Mouse (Mus musculus): ENCODE results near the gene Kdm3a. TPM values are rescaled to one million over a fixed set of nuclear protein-coding genes. Genes with fewer than 3 reads are reported as not detected.

Kdm3a gene
- polyA plus RNA-seq, 1 experiment, result 44.1 TPM

- no peak overlapping the region for H3K27ac ChIP-seq (ENCODE audit: insufficient read depth, low read length)
- no peaks in the 10 kb centered on the region; the same call in 1 of the 2 replicates for H3K4me1 ChIP-seq (ENCODE audit: control insufficient read depth, insufficient read depth, low read length)
- no peak overlapping the region for H3K4me3 ChIP-seq (ENCODE audit: insufficient read depth, low read length)
- TF ChIP-seq CTCF (IDR thresholded peaks at IDR 0.05; ENCODE audit: borderline replicate concordance, insufficient read depth, low read length) (no peak), POLR2A (IDR thresholded peaks at IDR 0.05; ENCODE audit: low read depth, low read length) (no peak)
These were observed 25.0 kb downstream of the Kdm3a start for GRCm38 (mm10) chr6:71607756-71608155.

DNA sequence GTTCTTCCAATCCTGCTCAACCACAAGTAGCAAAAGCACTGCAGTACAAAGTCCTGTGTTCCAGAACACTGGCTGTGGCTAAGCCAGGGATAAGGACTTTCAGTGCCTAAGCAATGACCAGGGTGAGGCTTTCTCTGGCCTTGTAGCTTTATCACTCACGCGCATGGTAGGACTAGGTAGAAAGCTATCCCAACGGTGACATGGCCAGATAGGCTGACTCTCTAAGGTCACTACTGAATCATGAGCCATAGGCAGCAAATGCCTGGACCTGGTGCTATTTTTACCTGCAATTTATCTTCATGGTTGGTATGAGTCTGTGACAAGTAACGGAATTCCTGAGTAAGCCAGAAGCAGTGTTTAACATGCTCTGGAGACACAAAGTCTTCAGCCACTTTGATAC lies 42.6 kb downstream of the Kdm3a start:
- no peak overlapping the region for H3K27ac ChIP-seq (ENCODE audit: insufficient read depth, low read length)
- TF ChIP-seq POLR2A (IDR thresholded peaks at IDR 0.05; ENCODE audit: low read depth, low read length) (no peak), CTCF (IDR thresholded peaks at IDR 0.05; ENCODE audit: borderline replicate concordance, insufficient read depth, low read length) (no peak)
- H3K4me3 ChIP-seq (ENCODE audit: insufficient read depth, low read length), result no peak overlapping the region
- H3K4me1 ChIP-seq (ENCODE audit: control insufficient read depth, insufficient read depth, low read length), result no peaks in the 10 kb centered on the region

DNA sequence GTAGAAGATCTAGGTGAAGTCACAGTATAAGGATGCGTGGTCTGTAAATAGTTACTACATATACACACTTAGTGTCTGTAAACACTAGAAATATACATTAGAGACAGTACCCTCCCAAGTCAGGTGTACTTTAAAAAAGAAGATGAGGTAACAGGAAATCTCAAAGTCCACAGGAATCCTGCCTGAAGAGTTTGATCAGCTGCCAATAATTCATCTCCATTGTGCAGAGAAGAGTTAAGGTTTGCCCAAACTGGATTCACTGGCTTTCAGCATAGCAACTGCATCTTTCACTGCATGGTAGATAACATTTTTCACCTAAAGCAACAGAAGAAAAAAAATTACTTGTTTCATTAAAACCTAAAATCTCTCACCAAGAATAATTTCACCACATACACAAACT lies 43.4 kb downstream of the Kdm3a start:
- TF ChIP-seq CTCF (IDR thresholded peaks at IDR 0.05; ENCODE audit: borderline replicate concordance, insufficient read depth, low read length) (no peak), POLR2A (IDR thresholded peaks at IDR 0.05; ENCODE audit: low read depth, low read length) (no peak)
- Histone ChIP-seq H3K4me3 (ENCODE audit: insufficient read depth, low read length) (no peak overlapping the region), H3K27ac (ENCODE audit: insufficient read depth, low read length) (no peak overlapping the region), H3K4me1 (ENCODE audit: control insufficient read depth, insufficient read depth, low read length) (no peaks in the 10 kb centered on the region)

DNA sequence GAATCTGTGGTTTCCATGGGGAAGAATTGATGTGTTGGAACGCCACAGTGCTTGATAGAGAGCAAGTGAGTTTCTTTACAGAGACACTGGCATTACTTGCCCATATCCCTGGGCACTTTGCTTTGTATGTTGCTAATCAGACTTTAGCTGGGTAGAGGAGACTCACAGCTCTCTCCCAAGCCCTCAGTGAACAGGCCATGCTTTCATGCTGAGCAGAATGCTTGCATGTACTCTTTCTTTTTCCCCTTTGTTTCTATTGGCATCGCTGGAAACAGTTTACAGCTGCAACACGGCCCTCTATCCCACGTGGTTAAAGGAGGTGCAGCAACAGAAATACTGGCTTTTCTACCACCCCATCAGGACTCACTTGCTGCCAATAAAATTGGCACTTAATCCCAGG lies 49.6 kb downstream of the Kdm3a start:
- no peaks in the 10 kb centered on the region for H3K4me1 ChIP-seq (ENCODE audit: control insufficient read depth, insufficient read depth, low read length)
- TF ChIP-seq CTCF (IDR thresholded peaks at IDR 0.05; ENCODE audit: borderline replicate concordance, insufficient read depth, low read length), result no peak
- TF ChIP-seq POLR2A (IDR thresholded peaks at IDR 0.05; ENCODE audit: low read depth, low read length), result no peak
- no peak overlapping the region for H3K27ac ChIP-seq (ENCODE audit: insufficient read depth, low read length)
- H3K4me3 ChIP-seq (ENCODE audit: insufficient read depth, low read length), result no peak overlapping the region

DNA sequence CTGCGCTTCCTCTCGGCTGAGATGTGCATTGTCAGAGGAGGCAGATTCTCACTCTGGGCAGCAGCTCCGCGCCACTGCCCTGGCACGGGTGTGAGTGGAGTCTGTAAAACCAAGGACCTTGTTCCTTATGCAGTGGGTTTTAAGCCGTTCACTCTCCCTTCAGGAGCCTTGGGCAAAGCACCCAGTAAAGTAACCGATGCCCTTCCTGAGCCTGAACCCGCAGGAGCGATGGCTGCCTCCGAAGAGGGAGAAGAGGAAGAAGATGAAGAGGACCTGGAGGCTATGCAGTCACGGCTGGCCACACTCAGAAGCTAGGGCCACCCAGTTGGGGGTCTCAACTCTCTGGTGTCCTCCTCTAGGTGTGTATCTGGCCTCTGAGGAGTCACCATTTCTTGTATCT lies 53.3 kb downstream of the Kdm3a start:
- H3K4me1 ChIP-seq (ENCODE audit: control insufficient read depth, insufficient read depth, low read length), result no peaks in the 10 kb centered on the region
- no peak overlapping the region for H3K27ac ChIP-seq (ENCODE audit: insufficient read depth, low read length)
- H3K4me3 ChIP-seq (ENCODE audit: insufficient read depth, low read length), result no peak overlapping the region
- TF ChIP-seq CTCF (IDR thresholded peaks at IDR 0.05; ENCODE audit: borderline replicate concordance, insufficient read depth, low read length) (no peak), POLR2A (IDR thresholded peaks at IDR 0.05; ENCODE audit: low read depth, low read length) (no peak)

- TF ChIP-seq POLR2A (IDR thresholded peaks at IDR 0.05; ENCODE audit: low read depth, low read length), result no peak
- TF ChIP-seq CTCF (IDR thresholded peaks at IDR 0.05; ENCODE audit: borderline replicate concordance, insufficient read depth, low read length), result no peak
- no peak overlapping the region for H3K4me3 ChIP-seq (ENCODE audit: insufficient read depth, low read length)
- no peaks in the 10 kb centered on the region for H3K4me1 ChIP-seq (ENCODE audit: control insufficient read depth, insufficient read depth, low read length)
- H3K27ac ChIP-seq (ENCODE audit: insufficient read depth, low read length), result no peak overlapping the region
These were observed 57.4 kb downstream of the Kdm3a start for GRCm38 (mm10) chr6:71575359-71575758.

GRCm38 (mm10) chr6:71569025-71569424 lies 63.8 kb downstream of the Kdm3a start:
- H3K4me3 ChIP-seq (ENCODE audit: insufficient read depth, low read length), result no peak overlapping the region
- H3K27ac ChIP-seq (ENCODE audit: insufficient read depth, low read length), result no peak overlapping the region
- TF ChIP-seq POLR2A (IDR thresholded peaks at IDR 0.05; ENCODE audit: low read depth, low read length) (no peak), CTCF (IDR thresholded peaks at IDR 0.05; ENCODE audit: borderline replicate concordance, insufficient read depth, low read length) (no peak)
- no peaks in the 10 kb centered on the region for H3K4me1 ChIP-seq (ENCODE audit: control insufficient read depth, insufficient read depth, low read length)

- Histone ChIP-seq H3K27ac (ENCODE audit: insufficient read depth, low read length) (no peak overlapping the region), H3K4me3 (ENCODE audit: insufficient read depth, low read length) (no peak overlapping the region), H3K4me1 (ENCODE audit: control insufficient read depth, insufficient read depth, low read length) (no peaks in the 10 kb centered on the region)
- no peak for TF ChIP-seq CTCF (IDR thresholded peaks at IDR 0.05; ENCODE audit: borderline replicate concordance, insufficient read depth, low read length)
- TF ChIP-seq POLR2A (IDR thresholded peaks at IDR 0.05; ENCODE audit: low read depth, low read length), result no peak
These were observed 64.2 kb downstream of the Kdm3a start for GRCm38 (mm10) chr6:71568616-71569015.

GRCm38 (mm10) chr6:71556826-71557225 lies 76.0 kb downstream of the Kdm3a start:
- no peak overlapping the region for H3K27ac ChIP-seq (ENCODE audit: insufficient read depth, low read length)
- no peak for TF ChIP-seq CTCF (IDR thresholded peaks at IDR 0.05; ENCODE audit: borderline replicate concordance, insufficient read depth, low read length)
- no peak for TF ChIP-seq POLR2A (IDR thresholded peaks at IDR 0.05; ENCODE audit: low read depth, low read length)
- no peak overlapping the region for H3K4me3 ChIP-seq (ENCODE audit: insufficient read depth, low read length)
- H3K4me1 ChIP-seq (ENCODE audit: control insufficient read depth, insufficient read depth, low read length), result peaks cover 6% of the 10 kb centered on the region; the same call in 1 of the 2 replicates

DNA sequence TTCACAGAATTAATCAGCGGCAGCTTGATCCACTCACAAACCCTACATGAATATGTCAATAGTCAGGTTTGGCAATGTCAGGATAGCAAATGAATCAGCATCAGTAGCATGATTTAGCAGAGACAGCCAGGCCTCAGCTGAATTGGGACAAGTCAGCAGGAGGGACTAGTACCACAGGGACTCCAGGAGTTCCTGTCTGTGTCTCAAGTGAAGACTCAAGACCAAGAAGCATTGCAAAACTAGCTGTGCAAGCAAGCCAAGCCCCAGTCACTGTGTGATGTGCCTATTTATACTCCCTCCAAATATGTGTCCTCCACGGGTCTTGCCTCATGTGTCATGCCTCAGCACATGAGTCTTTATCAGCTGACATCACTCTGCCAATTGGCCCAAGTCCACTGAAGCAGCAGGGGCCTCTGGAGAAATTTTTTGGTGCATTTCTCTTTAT lies 77.3 kb downstream of the Kdm3a start:
- TF ChIP-seq POLR2A (IDR thresholded peaks at IDR 0.05; ENCODE audit: low read depth, low read length) (no peak), CTCF (IDR thresholded peaks at IDR 0.05; ENCODE audit: borderline replicate concordance, insufficient read depth, low read length) (no peak)
- H3K4me3 ChIP-seq (ENCODE audit: insufficient read depth, low read length), result no peak overlapping the region
- H3K27ac ChIP-seq (ENCODE audit: insufficient read depth, low read length), result no peak overlapping the region; the same call in 1 of the 2 replicates
- H3K4me1 ChIP-seq (ENCODE audit: control insufficient read depth, insufficient read depth, low read length), result peaks cover 6% of the 10 kb centered on the region; the same call in 1 of the 2 replicates
